Mouse (Mus musculus) bone marrow macrophage, adult 2 months (primary cell): ENCODE results near the gene Fam114a2. TPM values are rescaled to one million over a fixed set of nuclear protein-coding genes. Genes with fewer than 3 reads are reported as not detected.

ENCODE experiments used
- H3K27ac ChIP-seq: 2 replicates; pipeline ENCODE4 v1.5.1; 2012; ENCODE audit warnings: low read depth, low read length; ENCODE audit not compliant: insufficient read depth
- H3K4me1 ChIP-seq: 2 replicates; pipeline ENCODE4 v1.6.1; 2012; ENCODE audit warnings: low read length; ENCODE audit not compliant: control insufficient read depth, insufficient read depth
- H3K4me3 ChIP-seq: 2 replicates; pipeline ENCODE4 v1.5.1; 2012; ENCODE audit warnings: mild to moderate bottlenecking, low read length, moderate library complexity; ENCODE audit not compliant: insufficient read depth
- CTCF ChIP-seq: IDR thresholded peaks from 2 replicates; pipeline ENCODE4 v1.5.1; 2012; ENCODE audit warnings: low read depth, mild to moderate bottlenecking, low read length, moderate library complexity
- POLR2A ChIP-seq: IDR thresholded peaks from 2 replicates; pipeline ENCODE4 v1.6.1; 2012; ENCODE audit warnings: mild to moderate bottlenecking, low read depth, low read length, borderline replicate concordance
- polyA plus RNA-seq: library from polyadenylated mRNA; stranded (reverse); fragments of >200 nt; gene quantifications from 2 replicates; pipeline ENCODE4 v1.2.4, GENCODE M21; 2012; ENCODE audit not compliant: missing spikeins, insufficient read depth, insufficient read length

Gene Fam114a2
- polyA plus RNA-seq, 1 experiment = 41.4 TPM

- Histone ChIP-seq H3K27ac (no peak overlapping the region), H3K4me1 (no peaks in the 10 kb centered on the region), H3K4me3 (no peak overlapping the region)
- TF ChIP-seq CTCF (no peak), POLR2A (no peak)
These were observed 40.3 kb downstream of the Fam114a2 start for GRCm38 (mm10) chr11:57478077-57478476.

GRCm38 (mm10) chr11:57475119-57475518 lies 43.3 kb downstream of the Fam114a2 start:
- Histone ChIP-seq H3K4me3 (no peak overlapping the region), H3K4me1 (no peaks in the 10 kb centered on the region), H3K27ac (no peak overlapping the region)
- TF ChIP-seq POLR2A (no peak), CTCF (no peak)

- H3K4me1 ChIP-seq = no peaks in the 10 kb centered on the region
- no peak overlapping the region for H3K4me3 ChIP-seq
- TF ChIP-seq POLR2A (no peak), CTCF (no peak)
- H3K27ac ChIP-seq = no peak overlapping the region
These were observed 44.0 kb downstream of the Fam114a2 start for GRCm38 (mm10) chr11:57474296-57474941.

- no peaks in the 10 kb centered on the region for H3K4me1 ChIP-seq
- H3K4me3 ChIP-seq = no peak overlapping the region
- H3K27ac ChIP-seq = no peak overlapping the region
- TF ChIP-seq POLR2A (no peak), CTCF (no peak)
These were observed 47.4 kb downstream of the Fam114a2 start for GRCm38 (mm10) chr11:57470979-57471378.

GRCm38 (mm10) chr11:57470056-57470455 lies 48.4 kb downstream of the Fam114a2 start:
- no peak for TF ChIP-seq POLR2A
- no peak for TF ChIP-seq CTCF
- Histone ChIP-seq H3K4me1 (no peaks in the 10 kb centered on the region), H3K27ac (no peak overlapping the region), H3K4me3 (no peak overlapping the region)

- no peaks in the 10 kb centered on the region for H3K4me1 ChIP-seq
- TF ChIP-seq CTCF = no peak
- TF ChIP-seq POLR2A = no peak
- H3K27ac ChIP-seq = no peak overlapping the region
- H3K4me3 ChIP-seq = no peak overlapping the region
These were observed 49.7 kb downstream of the Fam114a2 start for GRCm38 (mm10) chr11:57468706-57469105.

GRCm38 (mm10) chr11:57467159-57468110 lies 51.0 kb downstream of the Fam114a2 start:
- TF ChIP-seq CTCF = peak; percentile 67
- no peak for TF ChIP-seq POLR2A
- H3K27ac ChIP-seq = no peak overlapping the region
- H3K4me3 ChIP-seq = no peak overlapping the region
- no peaks in the 10 kb centered on the region for H3K4me1 ChIP-seq

GRCm38 (mm10) chr11:57465844-57466243 lies 52.6 kb downstream of the Fam114a2 start:
- H3K4me1 ChIP-seq = no peaks in the 10 kb centered on the region
- no peak overlapping the region for H3K4me3 ChIP-seq
- H3K27ac ChIP-seq = no peak overlapping the region
- TF ChIP-seq POLR2A (no peak), CTCF (no peak)

- no peak overlapping the region for H3K4me3 ChIP-seq
- no peaks in the 10 kb centered on the region for H3K4me1 ChIP-seq
- no peak for TF ChIP-seq POLR2A
- TF ChIP-seq CTCF = no peak
- no peak overlapping the region for H3K27ac ChIP-seq
These were observed 53.4 kb downstream of the Fam114a2 start for GRCm38 (mm10) chr11:57465025-57465424.

- Histone ChIP-seq H3K4me1 (no peaks in the 10 kb centered on the region), H3K4me3 (no peak overlapping the region), H3K27ac (no peak overlapping the region)
- TF ChIP-seq POLR2A (no peak), CTCF (no peak)
These were observed 58.7 kb downstream of the Fam114a2 start for GRCm38 (mm10) chr11:57459759-57460158.
